10 mouse cellular contexts compared by ENCODE assay signal in the genomic region with DNA sequence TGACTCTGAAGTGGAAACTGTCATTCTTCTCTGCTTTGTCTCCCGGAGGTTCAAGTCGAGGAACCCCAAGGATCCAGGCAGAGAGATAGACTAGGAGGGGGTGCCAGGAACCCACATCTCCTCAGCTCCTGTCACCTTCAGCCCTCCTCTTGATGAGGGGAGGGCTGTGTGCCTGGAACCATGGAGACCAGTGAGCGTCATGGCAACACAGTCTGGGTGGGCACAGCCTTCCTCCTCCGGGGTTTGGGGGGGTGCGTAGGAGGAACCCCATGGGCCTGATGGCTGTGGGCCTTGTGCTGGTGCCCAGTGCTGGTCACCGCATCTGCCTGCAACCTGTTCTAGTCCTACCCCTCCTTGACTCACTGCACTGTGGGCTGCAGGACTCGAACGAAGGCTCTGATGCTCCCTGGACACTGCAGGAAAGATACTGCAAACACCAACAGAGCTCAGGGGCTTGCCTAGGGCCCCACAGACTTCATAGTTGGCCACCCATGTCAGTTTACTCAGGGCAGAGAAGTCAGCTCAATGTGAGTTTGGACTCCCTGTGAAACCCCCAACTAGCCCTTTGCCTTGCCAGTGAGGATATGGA. TPM values are rescaled to one million over a fixed set of nuclear protein-coding genes. Genes with fewer than 3 reads are reported as not detected.
DNase-seq lines count a peak whose midpoint lies in the region; ATAC-seq and TF ChIP-seq lines count a peak whose summit lies in the region.
"Had no signal": no experiment of that assay in that cellular context is flagged by ENCODE, and none has a peak within 500 bp of the region (broad histone marks: within the 10 kb centered on the region; RNA-seq: fewer than 3 reads in every experiment).

No protein-coding gene starts in this region.

- no peak overlapping the region for H3ac ChIP-seq in myocyte (ENCODE audit: control insufficient read depth, insufficient read length)

- no peak overlapping the region for H3K4me3 ChIP-seq in lung, embryonic 15.5 days
- H3K4me3 ChIP-seq in forebrain, embryonic 14.5 days (ENCODE audit: low read depth, low read length), result no peak overlapping the region
- no peak overlapping the region for H3K4me3 ChIP-seq in hindbrain, embryonic 16.5 days (ENCODE audit: low read length)
- H3K4me3 ChIP-seq in myocyte, result no peak overlapping the region

- no peak overlapping the region for H3K9ac ChIP-seq in lung, embryonic 15.5 days
- no peak overlapping the region for H3K9ac ChIP-seq in forebrain, embryonic 14.5 days (ENCODE audit: low read length)
- H3K9ac ChIP-seq in hindbrain, embryonic 16.5 days (ENCODE audit: low read depth, low read length), result no peak overlapping the region

- 0 out of 2 replicates have a peak, but pooled peaks have one; percentile 2 for ATAC-seq in lung, embryonic 15.5 days (ENCODE audit: borderline replicate concordance, extremely low read depth, low FRiP score, low TSS enrichment)
- peak; percentile 54 for ATAC-seq in forebrain, embryonic 14.5 days
- peak; percentile 35 for ATAC-seq in hindbrain, embryonic 16.5 days
- ATAC-seq in erythroblast, adult 5-6 weeks (replicated peaks; ENCODE audit: low FRiP score, poor library complexity, severe bottlenecking), result no peak

- TF ChIP-seq POLR2A in myocyte (IDR thresholded peaks at IDR 0.05; ENCODE audit: insufficient read length, low read depth), result no peak

- H3K79me2 ChIP-seq in myocyte (ENCODE audit: control insufficient read depth, insufficient read depth), result no peaks in the 10 kb centered on the region

- H3K4me2 ChIP-seq in lung, embryonic 15.5 days, result no peak overlapping the region
- no peak overlapping the region for H3K4me2 ChIP-seq in forebrain, embryonic 14.5 days (ENCODE audit: low read length)
- no peak overlapping the region for H3K4me2 ChIP-seq in hindbrain, embryonic 16.5 days (ENCODE audit: low read length)
- no peak overlapping the region for H3K4me2 ChIP-seq in myocyte (ENCODE audit: low read depth)

- WGBS in lung, embryonic 15.5 days, result 20% methylated on average over 8 of the region's 8 CpGs
- 36% methylated on average over 8 of the region's 8 CpGs for WGBS in forebrain, embryonic 14.5 days
- WGBS in hindbrain, embryonic 16.5 days, result 25% methylated on average over 8 of the region's 8 CpGs

- H3K36me3 ChIP-seq in lung, embryonic 15.5 days, result peaks cover 18% of the 10 kb centered on the region
- no peaks in the 10 kb centered on the region for H3K36me3 ChIP-seq in forebrain, embryonic 14.5 days (ENCODE audit: control insufficient read depth, insufficient read depth, low read length)
- H3K36me3 ChIP-seq in hindbrain, embryonic 16.5 days (ENCODE audit: control insufficient read depth, insufficient read depth, low read length), result no peaks in the 10 kb centered on the region
- no peaks in the 10 kb centered on the region for H3K36me3 ChIP-seq in myocyte (ENCODE audit: control insufficient read depth, insufficient read depth)

- no peak for DNase-seq in lung, postnatal 25 days (ENCODE audit: low spot score)
- no peak for DNase-seq in forebrain, embryonic 14.5 days (ENCODE audit: low spot score)
- DNase-seq in adrenal gland, postnatal 4 days (ENCODE audit: low spot score in 2 of 2), result no peak
- DNase-seq: adrenal gland, postnatal 10 days; cerebellum, adult 9-11 months; spleen, adult 18-20 months had no signal

- no peaks in the 10 kb centered on the region for H3K9me3 ChIP-seq in lung, embryonic 15.5 days
- H3K9me3 ChIP-seq in forebrain, embryonic 14.5 days (replicated peaks; ENCODE audit: control insufficient read depth, low read length), result no peaks in the 10 kb centered on the region
- H3K9me3 ChIP-seq in hindbrain, embryonic 16.5 days (ENCODE audit: control insufficient read depth, low read length), result no peaks in the 10 kb centered on the region

- H3K27ac ChIP-seq in lung, embryonic 15.5 days, result peak overlapping the region; percentile 45
- peak overlapping the region; percentile 65; the same call in 1 of the 2 replicates for H3K27ac ChIP-seq in forebrain, embryonic 14.5 days (ENCODE audit: low read depth, low read length)
- H3K27ac ChIP-seq in hindbrain, embryonic 16.5 days (ENCODE audit: low read depth, low read length), result no peak overlapping the region

- no peaks in the 10 kb centered on the region for H3K27me3 ChIP-seq in lung, embryonic 15.5 days
- H3K27me3 ChIP-seq in forebrain, embryonic 14.5 days (replicated peaks; ENCODE audit: control insufficient read depth, insufficient read depth, low read length), result 0 out of 2 replicates have a peak, but pooled peaks cover 3% of the 10 kb centered on the region
- H3K27me3 ChIP-seq in hindbrain, embryonic 16.5 days (replicated peaks; ENCODE audit: control insufficient read depth, insufficient read depth, low read length), result peaks cover 3% of the 10 kb centered on the region; the same call in 1 of the 2 replicates
- H3K27me3 ChIP-seq in myocyte (ENCODE audit: control insufficient read depth, insufficient read depth, insufficient read length), result no peaks in the 10 kb centered on the region

- peaks cover 29% of the 10 kb centered on the region for H3K4me1 ChIP-seq in lung, embryonic 15.5 days
- peaks cover 20% of the 10 kb centered on the region for H3K4me1 ChIP-seq in forebrain, embryonic 14.5 days (ENCODE audit: control insufficient read depth, insufficient read depth, low read length)
- peaks cover 19% of the 10 kb centered on the region for H3K4me1 ChIP-seq in hindbrain, embryonic 16.5 days (ENCODE audit: control insufficient read depth, insufficient read depth, low read depth, low read length)

TF ChIP-seq in myocyte, 11 proteins besides CTCF, POLR2A, EP300 and RAD21:
- TF ChIP-seq REST (IDR thresholded peaks at IDR 0.05; ENCODE audit: insufficient read depth, insufficient read length), result no peak
- TF ChIP-seq POLR2AphosphoS2 (IDR thresholded peaks at IDR 0.05; ENCODE audit: insufficient read length, low read depth), result peak; percentile 19
- TF ChIP-seq USF1 (IDR thresholded peaks at IDR 0.05; ENCODE audit: low read depth), result no peak
- TF ChIP-seq MYOG (IDR thresholded peaks at IDR 0.05; ENCODE audit: control insufficient read depth in 1 of 3, insufficient read depth in 1 of 3, insufficient read length in 2 of 3, low read depth in 2 of 3), result no peak
TF ChIP-seq in myocyte: peak in this region for 1.

RNA-seq across cellular contexts. Expression of a gene that starts 4.9 kb away (rescaled TPM):
- 10.3 TPM in 1 of 2 replicates, not detected in the other for polyA plus RNA-seq in lung, embryonic 15.5 days (2015; fragmentation: Nextera tagmentation; extraction: Ambion mirVana)
- polyA plus RNA-seq in forebrain, embryonic 14.5 days (2014; fragmentation: Nextera tagmentation; extraction: Ambion mirVana), result not detected in 2 replicates
- 0.61 TPM in 1 of 2 replicates, not detected in the other for polyA plus RNA-seq in hindbrain, embryonic 16.5 days (2015; fragmentation: Nextera tagmentation; extraction: Ambion mirVana)
- polyA plus RNA-seq in myocyte (2012; fragmentation: generic; extraction: Trizol), result 0.55 TPM
- total RNA-seq in adrenal gland, postnatal 4 days (2021), result 10 to 100 TPM in 1 of 2 experiments, 1 to 10 TPM in 1; 7.2 to 21.2 TPM
- 5.0 TPM in 1 of 2 replicates, not detected in the other for total RNA-seq in erythroblast, adult 5-6 weeks (2015; ENCODE audit: low replicate concordance)
- total RNA-seq in erythroblast, adult 5-6 weeks (2017; ENCODE audit: low replicate concordance), result not detected in 2 replicates

RNA-seq across cellular contexts. Expression of a gene that starts 5.9 kb away (rescaled TPM):
- 16.9 and 26.7 TPM in 2 replicates for polyA plus RNA-seq in lung, embryonic 15.5 days (2015; fragmentation: Nextera tagmentation; extraction: Ambion mirVana)
- polyA plus RNA-seq in forebrain, embryonic 14.5 days (2014; fragmentation: Nextera tagmentation; extraction: Ambion mirVana), result 27.0 and 34.7 TPM in 2 replicates
- 33.5 and 41.6 TPM in 2 replicates for polyA plus RNA-seq in hindbrain, embryonic 16.5 days (2015; fragmentation: Nextera tagmentation; extraction: Ambion mirVana)
- 49.3 TPM for polyA plus RNA-seq in myocyte (2012; fragmentation: generic; extraction: Trizol)
- 100 to 1,000 TPM; 105 to 129 TPM for total RNA-seq in adrenal gland, postnatal 4 days (2021)
- 17.5 and 18.6 TPM in 2 replicates for total RNA-seq in erythroblast, adult 5-6 weeks (2015; ENCODE audit: low replicate concordance)
- 13.0 and 16.4 TPM in 2 replicates for total RNA-seq in erythroblast, adult 5-6 weeks (2017; ENCODE audit: low replicate concordance)
